Mouse (Mus musculus): ENCODE measurements around the gene Dffa.
"Not testable (repeated sequence)": the region's sequence is repeated elsewhere in the genome, so short reads cannot be mapped to it uniquely, and the experiment has no call there.

The Dffa gene

DNA sequence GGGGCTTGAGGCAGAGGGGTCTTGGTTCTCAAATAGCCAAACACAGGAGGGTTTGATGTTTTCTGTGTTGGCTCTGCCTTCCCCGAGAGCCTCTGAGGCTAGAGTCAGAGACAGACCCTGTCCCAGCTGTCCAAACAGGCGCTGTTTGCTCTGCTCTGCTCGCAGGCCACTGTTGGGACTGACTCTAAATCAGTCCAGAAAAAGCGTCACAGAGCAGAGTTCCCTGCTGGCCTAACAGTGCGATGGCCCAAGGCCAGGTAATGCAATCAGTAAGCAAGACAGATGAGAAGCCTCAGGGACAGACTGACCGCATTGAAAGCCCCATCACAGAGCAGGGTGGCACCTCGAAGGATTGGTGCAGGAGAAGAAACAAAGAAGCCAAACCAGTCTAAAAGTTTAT is 45.7 kb downstream of the Dffa start:
- DNase-seq = peak; percentile 41

DNA sequence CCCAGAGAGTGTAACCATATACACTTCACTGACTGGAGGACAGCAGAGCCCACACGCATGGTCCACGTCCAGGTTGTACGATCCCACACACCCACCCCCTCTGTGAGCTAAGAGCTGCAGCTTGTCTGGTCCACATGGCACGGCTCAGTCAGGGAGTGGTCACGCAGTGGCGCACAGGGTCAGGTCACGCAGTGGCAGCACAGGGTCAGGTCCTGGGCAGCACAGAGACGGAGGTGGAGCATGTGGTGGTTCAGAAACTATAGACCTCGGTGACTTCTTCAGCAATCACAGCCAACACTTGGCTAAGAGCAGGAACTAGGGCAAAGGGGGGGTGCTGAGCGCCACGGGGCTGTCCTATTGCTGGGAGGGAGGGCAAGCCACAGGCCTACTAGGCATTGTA is 46.3 kb downstream of the Dffa start:
- DNase-seq = no peak

DNA sequence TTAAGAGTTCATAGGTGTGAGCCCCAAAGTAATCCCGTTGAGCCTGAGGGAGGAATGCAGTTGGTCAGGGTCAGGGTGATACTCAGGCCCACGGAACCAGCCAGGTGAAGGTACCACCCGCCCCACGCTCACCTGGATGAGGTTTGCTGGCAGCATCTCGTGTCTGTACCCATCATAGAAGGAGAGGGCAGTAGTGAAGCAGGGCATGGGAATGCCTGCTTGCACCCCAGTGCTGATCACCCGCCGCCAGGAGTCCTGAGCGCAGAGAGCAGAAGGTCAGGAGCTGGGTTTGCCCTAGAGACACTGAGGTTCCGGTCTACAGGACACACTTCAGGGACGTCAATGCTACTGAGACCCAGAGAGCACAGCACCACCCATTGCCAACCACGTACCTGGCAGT is 46.8 kb downstream of the Dffa start:
- DNase-seq = no peak

DNA sequence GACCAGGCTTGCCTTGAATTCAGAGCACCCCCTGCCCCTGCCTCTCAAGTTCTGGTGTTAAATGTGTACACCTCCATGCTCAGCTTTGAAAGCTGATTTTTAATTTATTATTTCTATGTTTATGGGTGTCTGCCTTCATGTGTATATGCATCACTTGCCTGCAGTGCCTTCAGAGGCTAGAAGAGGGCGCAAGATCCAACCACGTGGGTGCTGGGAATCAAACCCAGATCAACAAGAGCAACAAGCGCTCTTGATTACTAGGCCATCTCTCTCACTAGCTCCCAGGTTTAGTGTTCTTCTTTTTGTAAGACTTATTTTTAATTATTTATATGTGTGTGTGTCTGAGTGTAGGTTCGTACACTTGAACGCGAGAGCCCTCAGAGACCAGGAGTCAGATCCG is 50.9 kb downstream of the Dffa start:
- no peak for DNase-seq

DNA sequence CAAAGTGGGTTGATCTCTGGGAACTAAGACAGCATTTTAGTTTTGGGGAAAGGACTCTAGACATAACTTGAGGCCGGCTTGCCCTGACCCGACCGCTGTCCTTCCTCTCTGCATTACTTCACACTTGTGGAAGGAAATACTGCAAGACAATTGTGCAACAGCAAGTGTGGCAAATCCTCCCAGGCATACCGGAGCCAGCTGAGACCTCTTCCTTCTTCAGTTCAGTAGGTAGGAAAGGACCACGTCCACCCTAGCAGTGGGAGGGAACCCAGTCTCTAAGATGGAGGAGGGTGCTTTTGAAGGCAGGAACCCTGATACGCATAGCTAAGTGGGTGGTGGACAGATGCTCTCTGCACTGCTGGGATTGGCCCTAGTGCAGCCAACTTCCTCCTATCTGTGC is 51.8 kb downstream of the Dffa start:
- DNase-seq = peak; percentile 23

DNA sequence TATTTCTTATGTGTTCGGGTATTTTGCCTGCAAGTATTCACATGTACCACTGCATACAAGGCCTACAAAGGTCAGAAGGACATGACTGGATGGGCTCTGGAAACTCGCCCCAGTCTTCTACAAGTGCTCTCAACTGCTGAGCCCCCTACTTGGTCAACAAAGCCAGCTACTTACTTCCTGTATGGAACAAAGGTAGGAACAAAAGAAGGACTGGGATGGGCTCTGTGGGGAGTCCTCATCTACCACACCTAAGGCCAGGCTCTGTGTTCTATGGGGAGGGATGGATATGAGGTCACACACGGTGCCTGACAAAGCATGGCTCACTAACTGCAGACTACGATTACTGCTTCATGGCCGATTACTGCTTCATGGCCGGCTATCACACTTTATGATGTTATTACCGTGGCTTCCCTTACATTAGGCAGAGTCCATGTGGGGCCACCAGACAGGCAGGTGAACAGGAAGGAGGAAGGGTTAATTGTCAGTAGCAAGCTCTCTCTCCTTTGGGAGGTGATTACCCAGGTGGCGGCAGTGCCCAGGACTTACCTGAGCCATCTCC is 53.5 kb downstream of the Dffa start:
- no peak for DNase-seq

DNA sequence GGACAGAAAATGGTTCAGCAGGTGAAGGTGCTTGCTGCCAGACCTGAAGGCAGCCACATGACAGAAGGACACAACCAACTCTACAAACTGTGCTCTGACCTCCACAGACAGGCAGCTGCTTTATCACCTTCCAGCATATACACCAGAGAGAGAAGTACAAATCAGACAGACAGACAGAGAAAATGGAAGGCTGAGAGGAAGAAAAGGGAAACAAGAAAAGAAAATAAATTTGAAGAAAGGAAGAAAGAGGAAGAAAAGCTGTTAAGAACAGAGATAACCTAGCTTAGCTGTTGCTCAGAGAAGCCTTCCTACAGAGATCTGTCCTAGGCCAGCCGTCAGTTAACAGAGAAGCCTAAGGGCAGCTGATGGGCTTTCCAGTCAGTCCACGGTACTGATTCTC is 55.3 kb downstream of the Dffa start:
- no peak for DNase-seq

DNA sequence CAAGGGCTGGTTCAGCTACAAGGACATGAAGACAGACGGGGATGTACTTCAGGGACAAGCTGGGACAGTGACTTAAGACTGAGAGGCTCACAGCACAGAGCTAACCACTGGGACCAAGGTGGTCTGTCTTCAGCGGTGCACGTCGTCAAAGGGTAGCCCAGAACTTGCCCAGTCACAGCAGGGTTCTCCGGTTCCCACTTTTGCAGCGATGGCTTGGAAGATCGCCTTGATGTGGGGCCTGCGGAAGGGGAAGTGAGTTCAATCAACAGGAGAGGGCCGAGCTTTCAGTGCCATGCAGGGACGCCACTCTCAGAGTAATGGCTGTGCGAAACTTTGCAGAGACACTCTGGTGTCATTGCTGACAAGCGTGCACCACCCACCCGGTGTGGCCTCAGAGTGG is 55.9 kb downstream of the Dffa start:
- no peak for DNase-seq

DNA sequence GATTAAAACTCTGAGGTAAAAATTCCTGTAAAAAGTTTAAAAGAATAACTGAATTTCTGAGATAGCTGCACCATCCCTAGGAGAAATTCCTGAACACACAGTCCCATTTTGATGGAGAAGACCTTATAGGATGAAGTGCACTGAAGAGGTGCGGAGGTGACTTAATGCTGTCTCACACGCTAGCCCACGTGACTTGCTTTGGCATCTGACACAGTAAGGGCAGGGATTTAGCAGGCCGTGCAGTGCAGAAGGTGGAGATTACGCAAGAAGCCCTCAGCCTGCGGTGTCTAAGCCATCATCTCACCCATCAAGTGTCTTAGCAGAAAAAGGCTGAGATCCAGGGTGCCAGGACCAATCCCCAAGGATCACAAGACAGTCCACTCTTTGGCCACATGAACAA is 57.2 kb downstream of the Dffa start:
- no peak for DNase-seq

DNA sequence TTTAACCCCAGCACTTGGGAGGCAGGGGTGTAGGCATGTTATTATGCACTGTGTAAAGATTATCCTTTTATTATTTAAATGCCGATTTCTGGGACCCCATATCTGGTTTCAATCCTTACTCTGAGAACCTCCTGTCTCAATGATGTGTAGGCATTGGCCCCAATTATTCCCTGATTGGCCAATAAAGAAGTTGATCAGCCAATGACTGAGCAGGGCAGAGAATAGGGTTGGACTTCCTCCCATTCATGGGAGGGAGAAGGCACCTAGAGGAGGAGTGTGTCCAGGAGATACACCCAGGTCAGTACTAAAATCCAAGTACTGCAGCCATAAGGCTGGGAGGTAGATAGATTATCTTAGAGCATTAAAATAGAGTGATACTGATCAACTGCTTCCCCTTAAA is 59.2 kb downstream of the Dffa start:
- no peak for DNase-seq

DNA sequence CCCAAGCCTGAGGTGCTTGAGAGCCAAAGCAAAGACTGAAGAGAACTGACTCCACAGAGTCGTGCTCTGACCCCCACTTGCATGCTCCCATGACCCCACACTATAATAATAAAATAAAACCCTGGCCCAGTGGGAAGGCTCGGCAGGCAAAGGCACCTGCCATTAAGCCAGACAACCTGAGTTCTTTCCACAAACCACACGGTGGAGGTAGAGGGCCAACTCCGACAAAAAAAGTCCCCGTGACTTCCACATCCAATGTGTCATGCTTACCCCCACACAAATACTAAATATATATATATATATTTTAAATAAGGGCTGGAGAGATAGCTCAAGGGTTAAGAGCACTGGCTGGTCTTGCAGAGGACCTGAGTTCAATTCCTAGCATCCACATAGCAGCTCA is 60.2 kb downstream of the Dffa start:
- DNase-seq = no peak

DNA sequence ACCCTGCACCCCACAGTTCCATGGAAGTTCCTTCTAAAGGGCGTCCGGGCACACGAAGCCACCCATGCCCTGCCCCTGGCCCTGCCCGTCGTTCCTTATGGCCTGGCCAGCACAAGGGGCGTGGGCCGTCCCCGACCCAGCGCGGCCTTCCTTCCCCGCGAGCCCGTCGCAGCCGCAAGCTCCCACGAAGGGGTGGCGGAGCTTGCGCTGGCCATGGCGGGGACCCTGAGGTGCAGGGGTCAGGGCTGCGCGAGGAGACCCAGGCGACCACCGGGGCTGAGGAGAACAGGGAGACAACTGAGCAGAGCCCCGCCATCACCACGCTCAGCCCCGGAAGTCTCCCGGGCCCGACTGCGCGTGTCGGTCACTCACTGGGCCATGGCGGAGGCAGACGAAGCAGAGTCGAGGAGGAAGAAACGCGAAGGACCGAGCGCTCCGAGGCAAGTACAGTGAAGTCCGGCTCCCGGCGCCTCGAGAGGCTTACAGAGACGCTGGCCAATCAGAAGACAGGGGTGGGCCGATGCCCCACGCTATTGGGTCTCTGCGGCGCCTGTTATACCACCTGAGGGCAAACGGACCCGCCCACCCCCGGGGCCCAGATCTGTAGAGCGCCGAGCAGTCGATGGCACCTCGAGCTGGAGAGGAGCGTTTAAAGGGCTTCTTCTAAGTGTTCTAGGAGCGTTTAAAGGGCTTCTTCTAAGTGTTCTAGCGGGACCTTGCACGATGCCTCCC is 62.4 kb downstream of the Dffa start, which contains the start of gene Pgd:
TSS of gene Pgd (minus strand) at position 557 of the 732 bp plus-strand sequence.
- DNase-seq = peak; percentile 97

DNA sequence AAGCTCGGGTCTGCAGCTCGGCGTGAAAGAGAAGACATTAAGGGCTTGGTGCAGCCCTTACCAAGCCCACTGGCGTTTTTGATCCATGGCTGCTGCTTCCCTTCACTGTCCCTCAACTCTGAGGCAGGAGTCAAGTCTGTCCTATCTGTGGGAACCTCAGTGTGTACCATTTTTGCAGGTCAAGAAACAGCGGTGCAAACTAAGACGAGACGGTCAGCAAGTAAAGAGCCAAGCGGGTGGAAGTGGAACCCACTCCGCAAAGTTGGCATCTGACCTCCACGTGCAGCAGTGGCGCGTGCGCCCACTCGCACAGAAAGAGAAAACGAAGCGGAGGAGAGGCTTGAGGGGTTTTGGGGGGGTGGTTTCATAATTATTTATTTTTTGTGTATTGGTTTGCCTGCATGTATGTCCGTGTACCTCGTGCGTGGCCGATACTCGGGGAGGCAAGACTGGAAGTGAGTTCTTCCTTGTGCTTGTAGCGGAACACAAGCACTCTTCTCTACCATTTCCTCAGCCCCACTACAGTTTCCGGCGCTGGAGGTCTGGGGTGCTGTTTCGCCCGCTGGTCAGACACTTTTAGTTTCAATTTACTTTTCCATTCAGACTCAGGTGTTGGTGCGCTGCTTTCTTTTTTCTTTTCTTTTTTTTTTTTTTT is 63.1 kb downstream of the Dffa start:
- peak; percentile 46 for DNase-seq

DNA sequence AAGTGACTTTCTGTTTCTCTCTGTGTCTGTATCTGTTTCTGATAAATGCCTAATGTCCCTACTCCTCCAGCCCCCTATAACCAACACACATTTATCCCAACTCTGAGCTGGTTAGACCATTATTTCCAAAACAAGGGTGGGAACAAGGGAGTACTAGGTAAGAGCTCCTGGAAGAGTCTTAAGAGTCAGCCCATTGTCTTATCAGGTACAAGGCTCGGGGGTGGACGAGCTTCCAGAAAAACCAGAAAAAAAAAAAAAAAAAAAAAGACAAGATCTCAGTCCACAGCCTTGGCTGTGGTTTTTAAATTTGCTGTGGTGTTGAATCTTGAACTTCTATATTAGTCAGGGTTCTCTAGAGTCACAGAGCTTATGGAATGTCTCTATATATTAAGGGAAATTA is 64.1 kb downstream of the Dffa start:
- no peak for DNase-seq

DNA sequence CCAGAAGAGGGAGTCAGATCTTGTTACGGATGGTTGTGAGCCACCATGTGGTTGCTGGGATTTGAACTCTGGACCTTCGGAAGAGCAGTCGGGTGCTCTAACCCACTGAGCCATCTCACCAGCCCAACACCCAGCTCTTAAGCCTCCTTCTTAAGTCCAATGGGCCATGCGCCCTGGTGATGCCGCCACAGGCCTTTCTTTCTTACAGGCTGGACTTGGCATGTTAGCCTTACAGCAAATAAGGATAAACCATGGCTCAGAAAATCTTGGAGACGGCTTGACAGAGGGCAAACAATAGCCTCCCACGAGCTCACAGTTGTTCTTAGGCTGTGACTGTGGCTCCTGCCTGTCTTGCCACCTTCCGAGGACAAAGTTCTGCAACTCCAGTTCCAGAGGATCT is 66.0 kb downstream of the Dffa start:
- not testable (repeated sequence) for DNase-seq

Measured in liver (tissue).